Mouse (Mus musculus) layer of hippocampus, postnatal 25 days (tissue): ENCODE data around the gene Cmpk2. TPM values are rescaled to one million over a fixed set of nuclear protein-coding genes. Genes with fewer than 3 reads are reported as not detected.
"Not testable (repeated sequence)": the region's sequence is repeated elsewhere in the genome, so short reads cannot be mapped to it uniquely, and the experiment has no call there.

Experiments
- DNase-seq, 2 experiments: peaks; one replicate each; pipeline ENCODE4 v3.0.0; 2022; ENCODE audit warnings: mixed read lengths in 2 of 2, low spot score in 1 of 2; ENCODE audit errors: extremely low spot score in 1 of 2
- total RNA-seq, 2 experiments: library from RNA; stranded (reverse); gene quantifications; 2 replicates each; pipeline ENCODE4 v1.2.3; 2021

The Cmpk2 gene
- total RNA-seq, 2 experiments from 2014 or later, result 16.2 to 19.0 TPM

DNA sequence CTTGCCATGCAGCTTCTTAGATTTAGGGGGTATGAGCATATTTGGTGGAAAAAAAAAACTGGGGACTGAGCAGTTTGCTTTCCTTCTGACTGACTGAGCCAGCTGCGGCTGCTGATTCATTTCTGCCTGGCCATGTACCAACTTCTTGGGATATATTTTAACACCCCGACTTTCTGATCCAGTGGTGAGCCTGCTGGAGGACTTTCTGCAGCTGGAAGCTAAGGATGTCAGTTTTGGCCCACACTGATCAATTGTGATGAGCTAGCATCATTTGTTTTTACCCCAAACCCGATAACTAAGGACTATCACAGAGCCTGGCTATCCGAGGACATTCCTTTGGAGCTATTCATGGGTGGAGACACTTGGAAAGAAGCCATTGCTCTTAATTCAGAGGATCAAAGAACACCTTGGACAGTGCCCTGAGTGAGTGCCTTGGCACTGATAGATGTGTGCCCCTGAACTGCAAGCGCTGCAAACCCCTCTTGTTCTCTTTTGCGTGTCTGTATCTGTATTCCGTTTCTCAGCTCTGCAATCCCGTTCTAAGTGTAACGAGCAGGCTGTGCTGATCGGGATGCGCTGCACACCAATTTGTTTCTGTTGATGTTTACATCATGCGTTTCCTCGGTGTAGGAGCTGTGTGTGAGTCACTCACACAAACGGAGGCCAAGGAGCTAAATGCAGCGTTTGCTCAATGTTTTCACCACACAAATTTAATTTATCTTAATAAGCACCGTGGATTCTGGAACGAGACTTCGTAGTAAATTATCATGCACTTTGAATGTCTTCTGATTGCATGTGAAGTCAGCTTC is 9.4 kb downstream of the Cmpk2 start:
- no peak for DNase-seq

DNA sequence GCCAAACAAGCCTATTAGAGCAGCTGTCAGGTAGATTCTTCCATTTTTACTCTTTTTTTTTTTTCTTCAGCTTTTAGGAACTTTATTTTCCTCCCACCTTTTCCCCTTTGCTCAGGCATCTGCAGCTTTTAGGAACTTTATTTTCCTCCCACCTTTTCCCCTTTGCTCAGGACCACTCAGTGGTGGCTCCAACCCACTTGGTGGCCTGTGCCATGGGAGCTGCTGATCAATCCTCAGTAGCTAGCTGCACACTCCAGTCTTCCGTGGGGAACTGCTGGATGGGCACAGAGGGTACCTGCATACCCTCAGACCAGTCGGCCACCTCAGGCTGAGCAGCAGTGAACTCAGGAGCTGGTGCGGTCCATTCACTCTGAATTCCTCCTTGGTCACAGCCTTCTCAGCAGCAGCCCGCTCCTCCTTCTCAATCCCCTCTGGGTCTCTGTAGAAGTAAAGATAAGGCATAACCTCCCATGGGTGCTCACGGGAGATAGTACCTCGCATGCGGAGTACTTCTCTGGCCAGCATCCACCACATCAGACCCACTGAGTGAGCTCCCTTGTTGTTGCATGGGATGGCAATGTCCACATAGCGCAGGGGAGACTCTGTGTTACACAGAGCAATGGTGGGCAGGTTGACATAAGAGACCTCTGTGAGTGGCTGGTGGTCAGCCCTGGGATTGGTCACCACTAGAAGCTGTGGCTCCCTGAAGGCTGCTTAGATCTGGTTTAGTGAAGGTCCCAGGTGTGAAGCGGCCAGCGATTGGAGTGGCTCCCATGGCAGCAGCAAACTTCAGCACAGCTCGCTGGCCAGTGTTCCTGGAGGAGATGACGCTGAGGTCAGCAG is 17.0 kb downstream of the Cmpk2 start:
- DNase-seq, result not testable (repeated sequence)

DNA sequence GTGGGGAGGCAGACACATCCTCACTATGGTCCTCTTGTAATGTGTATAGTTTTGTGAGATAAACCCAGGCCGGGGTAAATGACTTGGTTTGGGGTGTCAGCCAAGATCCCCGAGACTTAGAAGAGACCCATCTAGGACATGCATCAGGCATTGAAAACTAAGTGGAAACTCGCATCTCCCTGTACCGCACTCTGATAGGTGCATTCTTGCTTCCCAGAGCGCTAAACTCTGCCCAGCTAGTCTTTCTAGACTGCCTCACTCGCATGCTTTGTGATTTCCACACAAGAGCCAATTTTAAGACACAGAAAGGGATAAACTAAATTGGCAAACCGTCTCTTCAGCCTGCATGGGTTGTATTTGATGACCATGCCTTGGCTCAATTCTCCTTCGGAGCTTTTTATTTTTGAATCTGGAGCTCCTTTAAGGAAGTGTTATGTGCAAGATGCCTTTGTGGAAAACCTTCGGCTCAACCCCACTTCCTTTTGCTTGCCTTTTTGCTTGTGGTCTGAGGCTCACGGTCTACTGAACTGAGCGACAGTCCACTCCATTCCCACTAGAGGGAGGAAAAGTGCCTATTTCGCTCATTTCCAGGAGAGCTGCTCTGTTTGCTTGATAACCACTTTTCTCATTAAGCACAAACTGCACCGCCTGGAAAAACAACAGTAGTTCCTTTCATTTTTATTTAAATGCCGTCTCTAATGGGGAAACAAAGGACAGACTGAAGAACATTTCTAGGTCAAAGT is 19.0 kb downstream of the Cmpk2 start:
- peak in 1 of 2 experiments; percentile 29 for DNase-seq

DNA sequence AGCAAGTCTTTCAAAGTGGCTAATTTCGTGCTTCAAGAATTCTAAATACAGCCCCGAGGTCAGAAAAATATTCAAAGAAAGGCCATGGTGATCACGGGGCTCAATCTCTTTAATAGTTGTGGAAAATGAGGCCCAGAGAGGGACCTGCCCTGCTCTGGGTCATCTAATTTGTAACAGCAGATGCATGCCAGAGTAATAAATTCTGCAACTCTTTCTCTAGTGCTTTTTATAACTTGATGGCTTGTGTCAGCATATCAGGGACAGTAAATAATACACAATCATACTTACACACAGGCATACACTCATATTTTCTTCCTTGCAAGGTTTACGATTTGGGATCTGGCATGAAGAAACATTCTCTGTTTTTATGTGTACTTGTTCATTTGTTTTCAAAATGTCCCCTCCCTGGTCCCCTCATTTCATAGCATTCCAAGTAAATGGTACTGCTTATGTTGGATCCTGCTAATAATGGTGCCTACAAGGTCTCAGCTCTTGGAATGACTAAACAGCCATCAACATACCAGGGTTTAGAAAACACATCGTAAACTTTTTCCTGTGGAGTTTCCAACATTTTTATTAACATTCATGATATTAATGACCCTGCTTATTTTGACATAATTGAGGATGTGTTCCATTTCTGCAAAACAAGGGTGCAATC is 19.7 kb downstream of the Cmpk2 start:
- DNase-seq, result no peak

DNA sequence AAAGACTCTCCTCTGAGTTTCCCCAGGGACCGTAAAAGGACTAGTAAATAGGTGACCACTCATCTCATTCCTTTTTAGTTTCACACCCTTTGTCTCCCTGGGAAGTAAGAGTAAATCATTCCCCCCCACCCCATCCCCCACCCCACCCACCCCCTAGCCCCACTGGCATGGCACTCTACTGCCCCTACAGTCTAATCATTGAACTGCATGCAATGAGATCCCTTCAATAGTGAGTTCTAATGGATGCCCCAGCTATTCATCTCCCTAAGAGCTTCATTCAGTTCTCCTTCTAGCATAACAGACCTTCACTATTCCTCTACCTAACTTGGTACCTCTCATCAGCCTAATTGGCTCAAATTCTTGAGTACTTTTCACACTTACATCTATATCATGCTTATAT is 20.9 kb downstream of the Cmpk2 start:
- no peak for DNase-seq

DNA sequence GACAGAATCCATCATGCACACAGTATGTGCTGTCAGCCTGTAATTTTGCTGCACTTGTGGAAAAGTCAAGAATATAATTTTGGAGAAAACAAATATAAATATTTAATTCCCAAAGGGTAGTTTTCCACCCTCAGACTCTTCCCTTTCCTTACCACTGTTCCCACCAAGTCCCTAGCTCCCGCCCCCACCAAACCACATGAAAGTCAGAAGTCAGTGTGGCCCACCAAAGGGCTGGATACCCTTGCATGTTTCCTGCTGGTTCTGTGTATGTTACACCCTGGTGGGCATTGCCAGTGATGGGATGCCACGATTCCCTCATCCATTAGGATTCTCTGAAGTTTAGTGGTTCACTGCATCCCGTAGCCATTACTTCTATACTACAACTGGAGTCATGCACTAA is 32.0 kb downstream of the Cmpk2 start:
- DNase-seq, result no peak

DNA sequence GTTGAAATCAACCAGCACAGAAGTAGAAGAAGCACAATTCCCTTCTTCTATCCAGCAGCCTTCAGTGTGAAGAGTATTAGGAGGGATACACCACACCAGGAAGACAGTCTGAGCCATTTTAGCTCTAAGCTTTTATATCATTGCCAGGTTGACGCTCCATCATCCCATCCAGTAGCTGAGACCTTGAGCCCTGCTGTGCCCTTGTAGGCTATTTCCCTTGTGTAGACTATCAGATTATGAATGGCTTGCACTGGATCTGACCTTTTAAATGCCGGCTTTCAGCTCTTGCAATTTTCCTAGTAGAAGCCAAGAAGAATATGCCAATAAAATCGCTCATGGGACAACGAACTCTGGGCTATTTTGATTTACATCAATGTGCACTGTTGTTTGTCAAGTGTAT is 42.0 kb downstream of the Cmpk2 start:
- DNase-seq, result no peak

DNA sequence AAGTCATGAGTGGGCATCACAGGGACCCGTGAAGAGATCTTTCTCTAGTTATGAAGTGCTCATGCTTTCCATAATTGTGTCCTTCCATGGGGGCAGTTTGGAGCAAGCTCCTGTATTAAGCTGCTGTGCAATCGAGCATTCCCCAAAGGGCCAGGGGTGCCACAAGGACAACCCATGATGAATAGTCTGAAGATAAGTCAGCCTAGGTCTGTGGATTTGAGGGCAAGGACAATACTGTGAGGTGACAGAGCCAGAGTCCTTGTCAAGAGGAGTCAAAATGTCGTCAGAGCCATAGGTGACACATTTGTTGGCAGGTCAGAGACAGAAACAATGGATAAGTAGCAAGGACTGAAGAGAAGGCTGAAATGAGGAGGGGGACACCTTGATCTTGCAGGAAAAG is 49.2 kb downstream of the Cmpk2 start:
- DNase-seq, result no peak

DNA sequence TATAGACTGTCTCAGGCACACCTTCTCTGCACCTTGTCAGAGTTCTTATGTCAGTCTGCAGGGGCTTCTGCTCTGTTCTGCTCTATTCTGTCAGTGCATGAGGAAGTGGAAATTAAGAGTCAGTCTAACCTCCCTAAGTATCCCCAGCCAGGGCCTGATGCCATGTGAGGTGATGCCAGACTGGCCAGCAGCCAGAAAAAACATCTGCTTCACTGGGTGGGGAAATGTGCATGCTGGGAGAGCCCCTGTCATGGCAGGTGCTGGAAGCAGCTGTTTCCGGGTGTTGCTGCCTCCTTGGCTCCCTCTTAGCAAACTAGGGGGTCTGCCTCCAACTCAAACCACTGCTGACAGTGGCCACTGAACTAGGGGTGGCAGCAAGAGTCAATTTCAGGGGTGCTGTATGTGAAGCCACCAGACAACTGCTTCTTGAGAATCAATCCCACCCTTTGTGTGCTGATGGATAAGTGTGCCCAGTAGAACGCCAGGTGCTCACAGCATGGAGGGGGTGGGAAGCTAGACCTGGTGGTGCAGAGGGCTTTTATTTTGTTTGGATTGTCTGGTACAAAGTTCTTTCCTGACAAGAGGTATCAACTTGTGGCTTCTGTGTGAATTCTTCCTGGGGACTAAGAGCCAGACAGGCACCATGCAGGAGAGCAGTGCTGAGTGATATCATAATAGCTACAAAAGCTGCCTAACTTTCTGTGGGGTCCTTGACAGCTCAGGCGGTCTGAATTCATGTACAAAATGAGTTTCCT is 56.1 kb downstream of the Cmpk2 start:
- peak in 1 of 2 experiments; percentile 15 for DNase-seq

DNA sequence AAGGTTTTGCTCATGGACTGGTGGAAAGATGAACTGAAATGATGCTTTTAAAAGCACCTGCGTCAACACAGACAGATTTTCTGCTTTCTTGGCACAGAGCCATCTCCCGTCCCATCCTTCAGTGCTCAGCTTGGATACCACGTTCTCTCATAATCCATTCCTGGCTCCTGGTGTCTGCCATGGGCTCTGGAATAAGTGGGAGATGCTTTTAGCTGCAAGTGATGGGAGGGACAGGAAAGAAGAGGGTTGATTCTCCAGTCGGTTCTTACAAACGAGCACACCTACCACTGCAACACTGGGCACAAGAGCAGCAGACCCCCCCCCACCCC is 56.7 kb downstream of the Cmpk2 start:
- peak in 1 of 2 experiments; percentile 24 for DNase-seq

Other genes with a start within 250 kb of the Cmpk2 start
- gene Rnf144a, start 54.0 kb upstream of the Cmpk2 start, total RNA-seq, result 10 to 100 TPM; 26.6 to 27.0 TPM
- under 1 TPM; 0.27 to 0.33 TPM for gene Rsad2, start 12.8 kb upstream of the Cmpk2 start, total RNA-seq